Mouse (Mus musculus) small intestine, adult 2 months (tissue): Measurements from ENCODE around the gene Pitx3.

Experiments
- CTCF ChIP-seq: fragments of 200-500 bp; IDR thresholded peaks from 2 replicates; pipeline ENCODE4 v1.5.1; 2012; ENCODE audit warnings: low read depth, mild to moderate bottlenecking, control low read depth, inconsistent platforms, low read length, moderate library complexity, mixed read lengths; ENCODE audit not compliant: insufficient replicate concordance, insufficient read length; ENCODE audit errors: extremely low read depth
- POLR2A ChIP-seq: fragments of 200-500 bp; IDR thresholded peaks from 2 replicates; pipeline ENCODE4 v1.6.1; 2012; ENCODE audit warnings: low read depth, mild to moderate bottlenecking, control low read depth, inconsistent platforms, low read length, moderate library complexity

DNA sequence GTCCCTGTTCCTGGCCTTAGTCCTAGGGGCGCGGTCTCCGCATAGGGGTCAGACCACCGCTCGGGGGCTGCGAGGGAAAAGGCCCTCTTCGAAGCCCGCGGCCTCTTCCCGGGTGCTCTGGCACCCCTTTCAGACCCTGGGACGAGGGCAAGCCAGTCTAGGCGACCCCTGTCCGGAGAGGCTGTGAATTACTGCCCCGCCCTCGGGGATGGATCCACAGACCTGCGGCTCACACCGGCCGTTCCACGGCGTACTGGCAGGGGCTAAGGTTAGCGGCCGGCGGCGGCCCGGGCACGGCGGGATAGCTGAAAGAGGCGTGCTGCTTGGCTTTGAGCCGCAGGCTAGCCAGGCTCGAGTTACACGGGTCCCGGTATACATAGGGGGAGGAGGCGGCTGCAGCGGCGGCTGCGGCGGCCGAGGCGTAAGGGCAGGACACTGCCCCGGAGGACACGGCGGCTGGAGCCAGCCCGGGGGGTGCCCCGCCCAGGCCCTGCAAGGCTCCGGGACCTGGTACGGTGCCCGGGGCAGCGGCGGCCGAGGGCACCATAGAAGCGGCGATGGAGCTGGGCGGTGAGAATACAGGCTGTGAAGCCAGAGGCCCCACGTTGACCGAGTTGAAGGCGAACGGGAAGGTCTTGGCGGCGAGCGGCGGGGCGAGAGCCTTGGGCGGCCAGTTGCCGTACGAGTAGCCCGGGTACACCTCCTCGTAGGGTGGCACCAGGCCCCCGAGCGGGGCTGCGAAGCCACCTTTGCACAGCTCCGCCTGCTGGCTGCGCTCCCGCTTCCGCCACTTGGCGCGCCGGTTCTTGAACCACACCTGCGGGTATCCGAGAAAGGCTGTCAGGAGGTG is 12.1 kb downstream of the Pitx3 start:
- TF ChIP-seq CTCF = peak; percentile 59
- TF ChIP-seq POLR2A = no peak
